ENCODE assay signal across 10 mouse cellular contexts in the genomic region with DNA sequence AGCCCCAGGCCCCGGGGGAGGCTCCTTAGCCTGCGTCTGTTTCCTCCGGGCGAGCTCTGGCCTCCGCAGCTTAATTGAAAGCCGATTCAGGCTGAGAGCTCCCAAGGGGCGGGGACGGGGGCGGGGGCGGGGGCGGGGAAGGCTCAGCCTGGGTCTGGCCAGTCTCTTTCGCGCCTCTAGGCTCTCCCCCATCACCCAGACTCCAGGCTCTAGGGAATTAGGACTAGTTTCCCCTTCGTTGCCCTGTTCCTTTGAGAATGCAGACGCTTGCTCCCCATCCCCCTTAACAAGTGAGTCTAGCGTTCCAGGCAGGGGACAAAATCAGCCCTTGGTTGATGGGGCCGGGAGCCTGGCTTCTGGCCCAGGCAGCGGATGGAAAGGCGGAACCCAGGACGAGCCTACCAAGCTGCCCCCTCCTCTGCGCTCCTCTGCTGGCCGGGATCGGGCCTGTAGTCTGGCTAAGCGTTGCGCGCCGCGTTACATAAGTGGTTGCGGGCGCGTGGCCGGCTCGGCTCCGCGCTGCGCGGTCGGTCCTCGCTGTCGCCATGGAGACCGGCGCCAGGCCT. TPM values are rescaled to one million over a fixed set of nuclear protein-coding genes. Genes with fewer than 3 reads are reported as not detected.
DNase-seq lines count a peak whose midpoint lies in the region; ATAC-seq lines count a peak whose summit lies in the region.
"Had no signal": no experiment of that assay in that cellular context is flagged by ENCODE, and none has a peak within 500 bp of the region (broad histone marks: within the 10 kb centered on the region; RNA-seq: fewer than 3 reads in every experiment).

No protein-coding gene starts in this region.

- DNase-seq in kidney, postnatal 4 days: no peak
- peak; percentile 88 to 91 for DNase-seq in cerebellum, postnatal 25 days
- no peak for DNase-seq in adrenal gland, adult 18-20 months (ENCODE audit: low spot score in 2 of 2)
- no peak for DNase-seq in kidney, adult 18-20 months
- DNase-seq in gastrocnemius, postnatal 25 days: no peak

- H3K4me3 ChIP-seq in kidney, embryonic 14.5 days (ENCODE audit: low read length): peak overlapping the region; percentile 18; the same call in 1 of the 2 replicates
- H3K4me3 ChIP-seq in hindbrain, embryonic 13.5 days: peak overlapping the region; percentile 56
- peak overlapping the region; percentile 49 for H3K4me3 ChIP-seq in midbrain, embryonic 12.5 days
- H3K4me3 ChIP-seq: myocyte had no signal

- H3K27me3 ChIP-seq in kidney, embryonic 14.5 days (ENCODE audit: control insufficient read depth, insufficient read depth, low read length): peaks cover 65% of the 10 kb centered on the region
- H3K27me3 ChIP-seq in hindbrain, embryonic 13.5 days: peaks cover 74% of the 10 kb centered on the region
- H3K27me3 ChIP-seq in midbrain, embryonic 12.5 days: peaks cover 86% of the 10 kb centered on the region

- H3K4me1 ChIP-seq in kidney, embryonic 14.5 days (ENCODE audit: control insufficient read depth, insufficient read depth, low read length): peaks cover 13% of the 10 kb centered on the region
- H3K4me1 ChIP-seq in hindbrain, embryonic 13.5 days (replicated peaks): peaks cover 67% of the 10 kb centered on the region
- H3K4me1 ChIP-seq in midbrain, embryonic 12.5 days: peaks cover 42% of the 10 kb centered on the region

- no peak overlapping the region for H3K27ac ChIP-seq in kidney, embryonic 14.5 days (ENCODE audit: low read depth, low read length)
- H3K27ac ChIP-seq in hindbrain, embryonic 13.5 days: peak overlapping the region; percentile 58
- peak overlapping the region; percentile 32; the same call in 1 of the 2 replicates for H3K27ac ChIP-seq in midbrain, embryonic 12.5 days (replicated peaks)

- no peak overlapping the region for H3K9ac ChIP-seq in kidney, embryonic 14.5 days (ENCODE audit: low read depth, low read length)
- peak overlapping the region; percentile 79 for H3K9ac ChIP-seq in hindbrain, embryonic 13.5 days
- peak overlapping the region; percentile 45; the same call in 1 of the 2 replicates for H3K9ac ChIP-seq in midbrain, embryonic 12.5 days (replicated peaks)

- H3K9me3 ChIP-seq in kidney, embryonic 14.5 days (ENCODE audit: control insufficient read depth, low read length): no peaks in the 10 kb centered on the region
- no peaks in the 10 kb centered on the region for H3K9me3 ChIP-seq in hindbrain, embryonic 13.5 days
- no peaks in the 10 kb centered on the region for H3K9me3 ChIP-seq in midbrain, embryonic 12.5 days

- H3K4me2 ChIP-seq in kidney, embryonic 14.5 days (replicated peaks; ENCODE audit: low read depth, low read length): peak overlapping the region; percentile 29
- H3K4me2 ChIP-seq in hindbrain, embryonic 13.5 days: peak overlapping the region; percentile 72
- peak overlapping the region; percentile 67 for H3K4me2 ChIP-seq in midbrain, embryonic 12.5 days (replicated peaks)

- no peak for ATAC-seq in kidney, embryonic 14.5 days (ENCODE audit: low FRiP score, low TSS enrichment)
- peak; percentile 52 for ATAC-seq in hindbrain, embryonic 13.5 days (ENCODE audit: low FRiP score)
- peak; percentile 61 for ATAC-seq in midbrain, embryonic 12.5 days (ENCODE audit: low FRiP score, low read depth)

- WGBS in kidney, embryonic 14.5 days: under 1% methylated on average over 42 of the region's 42 CpGs
- WGBS in hindbrain, embryonic 13.5 days: under 1% methylated on average over 42 of the region's 42 CpGs
- WGBS in midbrain, embryonic 12.5 days: under 1% methylated on average over 42 of the region's 42 CpGs

- no peaks in the 10 kb centered on the region for H3K36me3 ChIP-seq in kidney, embryonic 14.5 days (ENCODE audit: control insufficient read depth, insufficient read depth, low read length)
- H3K36me3 ChIP-seq in hindbrain, embryonic 13.5 days: no peaks in the 10 kb centered on the region
- no peaks in the 10 kb centered on the region for H3K36me3 ChIP-seq in midbrain, embryonic 12.5 days

RNA-seq across cellular contexts. Expression of a gene that starts 10.1 kb away (rescaled TPM):
- polyA plus RNA-seq in kidney, embryonic 14.5 days (2014; fragmentation: Nextera tagmentation; extraction: Ambion mirVana): 1.5 and 1.6 TPM in 2 replicates
- 21.4 and 22.1 TPM in 2 replicates for polyA plus RNA-seq in hindbrain, embryonic 13.5 days (2015; fragmentation: Nextera tagmentation; extraction: Ambion mirVana)
- 8.1 and 9.9 TPM in 2 replicates for polyA plus RNA-seq in midbrain, embryonic 12.5 days (2016; fragmentation: Nextera tagmentation; extraction: Ambion mirVana)
- total RNA-seq in adrenal gland, adult 18-20 months (2021): 1 to 10 TPM; 5.2 to 9.0 TPM
- total RNA-seq in gastrocnemius, postnatal 25 days (2021): under 1 TPM; 0.21 to 0.38 TPM

RNA-seq across cellular contexts. Expression of a gene that starts 30.1 kb away (rescaled TPM):
- polyA plus RNA-seq in kidney, embryonic 14.5 days (2014; fragmentation: Nextera tagmentation; extraction: Ambion mirVana): 0.76 and 1.4 TPM in 2 replicates
- polyA plus RNA-seq in hindbrain, embryonic 13.5 days (2015; fragmentation: Nextera tagmentation; extraction: Ambion mirVana): 23.8 and 25.2 TPM in 2 replicates
- 6.2 and 7.5 TPM in 2 replicates for polyA plus RNA-seq in midbrain, embryonic 12.5 days (2016; fragmentation: Nextera tagmentation; extraction: Ambion mirVana)
- 1 to 10 TPM in 1 of 2 experiments, under 1 TPM in 1; 0.89 to 2.7 TPM for total RNA-seq in adrenal gland, adult 18-20 months (2021)
- total RNA-seq in gastrocnemius, postnatal 25 days (2021): 1 to 10 TPM in 1 of 2 experiments, under 1 TPM in 1; 0.64 to 1.4 TPM
- total RNA-seq: CH12.LX had no signal

RNA-seq across cellular contexts. Expression of a gene that starts 59.2 kb away (rescaled TPM):
- polyA plus RNA-seq in kidney, embryonic 14.5 days (2014; fragmentation: Nextera tagmentation; extraction: Ambion mirVana): 10.7 and 13.8 TPM in 2 replicates
- 13.1 and 13.9 TPM in 2 replicates for polyA plus RNA-seq in hindbrain, embryonic 13.5 days (2015; fragmentation: Nextera tagmentation; extraction: Ambion mirVana)
- 17.5 and 17.7 TPM in 2 replicates for polyA plus RNA-seq in midbrain, embryonic 12.5 days (2016; fragmentation: Nextera tagmentation; extraction: Ambion mirVana)
- 10 to 100 TPM; 20.9 to 22.4 TPM for total RNA-seq in adrenal gland, adult 18-20 months (2021)
- total RNA-seq in gastrocnemius, postnatal 25 days (2021): 1 to 10 TPM; 8.2 to 9.2 TPM

Comparison
In these comparisons a context has a peak if more than half of its experiments do, and no peak if none do; other contexts are left out.
1. DNase-seq: peak in cerebellum, postnatal 25 days (2 of 2); none in kidney, postnatal 4 days (0 of 2), adrenal gland, adult 18-20 months (0 of 2), kidney, adult 18-20 months (single experiment) and gastrocnemius, postnatal 25 days (single experiment).
2. Peak in every context shown above with its lines, with median percentiles within 50 percentile points of each other: H3K4me2 ChIP-seq and H3K4me3 ChIP-seq.